Mouse (Mus musculus) v-Abl transformed pro-B cells (cell line): ENCODE data around the gene Ramp3.

Experiments
- in situ Hi-C, 2 experiments: fragments of 400-800 bp; cut with MboI; formaldehyde crosslinking; loops; one replicate each; pipeline ENCODE4 v1.15.1; 2025; ENCODE audit not compliant: unreplicated experiment in 2 of 2

Ramp3 gene

DNA sequence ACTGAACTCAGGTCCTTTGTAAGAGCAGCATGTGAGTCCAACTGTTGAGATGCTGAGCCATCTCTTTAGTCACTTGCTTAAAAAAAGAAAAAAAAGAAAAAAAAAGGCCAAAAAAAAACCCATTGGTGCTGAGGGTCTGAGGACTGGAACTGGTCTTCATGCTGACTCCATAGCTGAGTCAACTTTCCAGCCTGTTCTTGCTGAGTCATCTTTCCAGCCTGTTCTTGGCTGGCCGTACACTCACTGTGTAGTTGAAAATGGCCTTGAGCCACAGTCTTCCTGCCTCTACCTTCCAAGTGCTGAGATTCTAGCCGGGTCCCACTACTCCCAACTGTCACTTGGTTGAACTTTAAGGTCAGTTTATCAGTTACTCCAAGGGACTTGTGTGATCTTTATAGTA lies 8.3 kb downstream of the Ramp3 start:
- in situ Hi-C loops = loop anchor here (10.0 to 25.0 kb wide), 2 partner anchors 98 to 1571 kb away; no protein-coding TSS in a partner anchor

DNA sequence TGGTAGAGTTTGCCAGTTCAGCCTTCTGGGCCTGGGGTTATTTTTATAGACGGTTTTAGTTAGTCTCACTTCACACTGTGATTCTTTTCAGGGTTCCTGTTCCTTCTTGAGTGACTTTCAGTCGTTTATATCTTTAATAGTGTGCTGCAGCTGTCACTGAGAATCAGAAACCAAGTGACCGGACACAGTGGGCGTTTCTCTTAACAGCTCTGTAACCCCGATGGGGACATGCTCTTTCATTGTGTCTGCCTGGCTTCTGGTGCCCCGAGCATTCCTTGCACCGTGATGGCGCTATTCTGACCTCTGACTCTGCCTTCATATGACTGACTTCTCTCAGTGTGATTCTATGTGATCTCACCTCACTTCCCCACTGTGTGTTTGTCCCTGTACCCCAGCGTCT lies 10.7 kb downstream of the Ramp3 start:
- in situ Hi-C loops = loop anchor here (10.0 to 25.0 kb wide), 2 partner anchors 96 to 1568 kb away; no protein-coding TSS in a partner anchor

DNA sequence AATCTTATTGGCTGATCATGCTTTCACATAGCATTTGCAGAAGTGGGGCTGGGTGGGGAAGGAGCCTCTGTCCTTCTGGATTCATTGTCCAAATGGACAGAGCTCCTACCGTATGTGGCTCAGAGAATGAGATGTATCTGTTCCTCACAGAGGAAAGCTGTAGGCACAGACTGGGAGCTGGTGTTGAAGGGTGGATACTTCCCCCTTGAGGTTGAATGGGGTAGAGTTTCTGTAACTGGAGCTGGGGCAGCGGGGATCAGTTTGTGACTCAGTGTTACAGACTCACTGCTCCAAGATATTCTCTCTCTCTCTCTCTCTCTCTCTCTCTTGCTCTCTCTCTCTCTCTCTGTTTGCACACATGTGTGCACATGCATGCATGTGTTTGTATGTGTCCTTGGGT lies 11.7 kb downstream of the Ramp3 start:
- in situ Hi-C loops = loop anchor here (25.0 kb wide), 1 partner anchor 1567 kb away; no protein-coding TSS in a partner anchor

DNA sequence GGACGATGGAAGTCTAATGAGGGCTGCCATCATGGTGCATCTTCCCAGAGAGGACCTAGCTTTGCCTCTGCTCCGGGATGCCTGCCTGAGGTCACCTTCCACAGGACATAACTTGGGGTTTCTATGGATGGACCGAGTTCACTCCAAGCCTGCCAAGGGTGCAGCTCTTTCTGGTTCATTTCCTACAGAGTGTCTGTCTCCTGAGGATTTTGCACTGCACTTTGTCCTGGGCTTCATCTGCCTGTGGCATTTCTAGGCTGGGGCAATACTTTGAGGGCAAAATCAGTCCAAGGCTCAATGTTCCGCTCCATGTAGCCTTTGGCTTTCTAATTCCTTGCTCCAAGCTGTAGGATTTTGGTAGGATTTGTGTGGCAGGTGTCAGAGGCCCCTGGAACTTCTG lies 12.5 kb downstream of the Ramp3 start:
- in situ Hi-C loops = loop anchor here (25.0 kb wide), 1 partner anchor 1566 kb away; no protein-coding TSS in a partner anchor

DNA sequence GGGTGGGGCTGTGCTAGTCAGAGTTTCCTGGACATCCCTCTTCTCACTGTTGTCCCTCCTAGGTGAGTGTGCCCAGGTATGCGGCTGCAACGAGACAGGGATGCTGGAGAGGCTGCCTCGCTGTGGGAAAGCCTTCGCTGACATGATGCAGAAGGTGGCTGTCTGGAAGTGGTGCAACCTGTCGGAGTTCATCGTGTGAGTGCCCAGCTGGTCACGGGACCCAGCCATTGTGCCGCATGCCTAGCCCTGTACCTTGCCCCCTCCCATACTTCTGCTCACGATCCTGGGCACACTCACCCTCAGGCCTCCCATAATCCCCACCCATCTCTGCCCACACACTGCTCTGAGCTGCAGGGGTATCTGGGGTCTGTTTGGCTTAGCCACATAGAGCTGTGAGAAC lies 16.4 kb downstream of the Ramp3 start:
- in situ Hi-C loops = loop anchor here (25.0 kb wide), 1 partner anchor 1563 kb away; no protein-coding TSS in a partner anchor

DNA sequence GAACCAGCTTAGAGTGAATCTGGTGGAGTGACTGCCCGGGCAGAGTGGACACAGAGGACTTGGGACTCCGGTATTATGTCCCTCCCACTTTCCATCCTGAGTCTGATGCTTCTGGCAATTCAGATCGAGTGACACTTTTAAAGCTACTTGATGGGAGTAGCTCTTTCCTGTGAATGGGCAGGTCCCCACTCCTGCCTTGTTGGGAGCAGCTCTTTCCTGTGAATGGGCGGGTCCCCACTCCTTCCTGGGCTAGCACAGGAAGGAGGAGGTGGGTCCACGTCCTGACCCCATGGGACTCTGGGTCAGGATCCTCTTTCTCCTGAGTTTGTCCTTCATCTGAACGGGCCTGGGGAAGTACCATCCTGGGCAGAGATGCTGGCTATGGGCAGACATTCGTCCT lies 17.1 kb downstream of the Ramp3 start:
- in situ Hi-C loops = no loop called here

DNA sequence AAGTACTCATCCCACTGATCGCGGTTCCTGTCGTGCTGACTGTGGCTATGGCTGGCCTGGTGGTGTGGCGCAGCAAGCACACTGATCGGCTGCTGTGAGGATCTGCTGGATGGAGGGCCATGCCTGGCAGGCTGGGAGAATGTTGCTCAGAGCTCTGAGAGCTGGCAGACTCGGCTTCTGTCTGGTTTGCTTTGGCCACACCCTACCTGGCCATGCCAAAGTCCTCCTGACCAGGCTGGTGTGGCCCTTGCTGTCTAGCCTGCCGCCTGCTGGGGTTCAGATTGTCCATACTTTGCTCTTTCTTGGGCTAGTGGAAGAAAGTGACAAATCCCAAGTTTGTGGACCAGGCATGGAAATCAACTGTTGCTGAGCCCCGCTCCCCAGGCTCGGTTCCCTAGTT lies 18.3 kb downstream of the Ramp3 start:
- in situ Hi-C loops = no loop called here

DNA sequence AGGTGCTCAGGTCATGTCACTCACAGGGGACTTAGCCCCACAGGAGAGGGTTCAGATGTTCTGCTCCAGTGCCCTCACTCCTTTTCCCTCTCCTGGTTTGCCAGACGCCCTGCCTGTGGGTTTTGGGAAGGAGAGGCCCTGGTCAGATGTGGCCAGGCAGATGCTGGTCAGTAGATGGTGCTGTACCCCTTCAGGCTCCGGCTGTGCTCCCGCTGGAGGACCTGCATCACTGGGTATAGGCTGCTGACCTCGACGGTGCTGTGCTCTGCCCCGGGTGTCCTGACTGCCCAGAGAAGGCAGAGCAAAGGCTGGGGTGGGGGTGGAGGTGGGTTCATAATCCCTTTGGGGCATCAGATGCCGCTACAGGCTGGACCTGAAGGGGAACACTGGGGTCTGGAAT lies 19.2 kb downstream of the Ramp3 start:
- in situ Hi-C loops = no loop called here

DNA sequence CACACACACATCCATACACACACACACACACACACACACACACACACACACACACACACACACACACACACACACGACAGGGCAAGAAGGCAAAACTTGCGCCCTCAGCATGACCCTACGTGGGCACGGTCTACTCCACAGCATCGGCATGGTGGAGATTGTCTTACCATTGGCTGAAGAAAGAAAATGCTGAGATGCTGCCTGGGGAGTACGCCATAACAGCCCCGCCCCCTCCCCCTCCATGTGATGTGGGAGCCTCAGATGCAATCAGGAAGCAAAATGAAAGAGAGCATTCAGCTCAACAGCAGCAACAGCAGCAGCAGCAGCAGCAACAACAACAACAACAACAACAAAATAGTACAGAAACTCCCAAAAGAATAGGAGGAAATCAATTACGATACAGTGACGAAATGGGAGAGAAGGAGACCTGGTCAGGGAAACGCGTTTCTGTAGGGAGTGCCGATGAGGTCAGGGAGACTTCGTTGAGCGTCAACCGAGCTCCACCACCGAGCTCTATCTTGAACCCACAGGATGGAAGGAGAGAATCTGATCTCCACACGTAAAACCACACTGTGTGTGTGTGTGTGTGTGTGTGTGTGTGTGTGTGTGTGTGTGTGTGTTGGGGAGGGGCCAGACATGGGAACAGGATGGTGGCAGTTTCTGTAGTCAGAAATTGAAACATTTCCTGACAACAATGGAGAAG lies 21.5 kb downstream of the Ramp3 start:
- in situ Hi-C loops = no loop called here

DNA sequence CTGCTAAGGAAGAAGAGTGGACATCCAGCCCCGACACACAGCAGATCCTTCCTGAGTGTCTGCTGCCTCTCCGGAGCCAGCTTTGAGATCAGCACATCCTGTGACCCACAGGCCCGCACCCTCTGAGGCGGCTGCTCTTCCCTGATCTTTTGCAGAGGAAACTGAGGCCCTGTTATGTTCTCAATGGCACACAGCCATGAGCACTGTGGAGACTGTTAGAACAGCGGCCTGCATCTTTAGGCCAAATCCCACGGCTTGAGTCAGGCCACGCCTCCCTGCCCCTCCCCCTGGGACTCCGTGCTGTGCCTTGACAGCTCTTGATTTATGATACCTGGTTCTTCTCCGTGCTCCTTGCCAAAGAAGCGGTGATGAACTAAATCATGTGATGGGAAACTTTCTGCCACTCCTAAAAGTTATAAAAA lies 22.1 kb downstream of the Ramp3 start:
- in situ Hi-C loops = no loop called here

DNA sequence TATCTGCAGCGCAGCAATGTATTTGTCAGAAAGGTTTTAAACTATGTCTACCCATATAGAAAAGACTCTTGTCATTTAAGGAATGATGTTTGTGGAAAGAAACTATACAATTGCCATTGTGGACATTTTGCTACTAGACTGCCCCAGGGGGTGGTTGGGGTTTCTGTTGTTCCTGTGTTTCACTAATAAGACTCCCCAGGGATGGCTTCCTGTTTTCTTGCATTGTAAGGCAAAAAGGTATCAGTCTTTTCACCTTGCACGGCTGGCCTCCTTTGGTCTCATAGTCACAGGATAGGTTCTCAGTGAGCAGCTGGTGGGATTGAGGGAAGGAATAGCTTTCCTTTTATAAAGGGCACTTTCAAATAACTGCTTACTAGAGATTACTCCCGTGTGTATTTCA lies 26.4 kb downstream of the Ramp3 start:
- in situ Hi-C loops = no loop called here

DNA sequence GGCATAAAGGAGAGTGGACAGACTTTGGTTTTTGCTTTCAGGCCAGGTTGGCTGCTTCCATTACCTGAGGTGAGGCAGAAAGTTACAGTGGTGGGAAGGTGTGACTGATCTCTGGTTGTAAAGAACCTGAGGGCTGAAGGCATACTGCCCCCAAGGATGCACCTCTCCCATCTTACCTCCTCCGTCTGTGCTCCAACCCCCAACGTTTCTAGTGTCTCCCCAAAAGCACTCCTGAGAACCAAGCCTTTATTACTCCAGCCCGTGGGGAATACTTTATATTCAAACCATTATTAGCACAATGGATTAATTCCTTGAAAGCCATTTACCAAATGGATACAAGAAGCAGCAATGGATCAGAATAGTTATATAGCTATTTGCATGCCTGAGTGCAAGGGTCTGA lies 30.6 kb downstream of the Ramp3 start:
- in situ Hi-C loops = no loop called here

DNA sequence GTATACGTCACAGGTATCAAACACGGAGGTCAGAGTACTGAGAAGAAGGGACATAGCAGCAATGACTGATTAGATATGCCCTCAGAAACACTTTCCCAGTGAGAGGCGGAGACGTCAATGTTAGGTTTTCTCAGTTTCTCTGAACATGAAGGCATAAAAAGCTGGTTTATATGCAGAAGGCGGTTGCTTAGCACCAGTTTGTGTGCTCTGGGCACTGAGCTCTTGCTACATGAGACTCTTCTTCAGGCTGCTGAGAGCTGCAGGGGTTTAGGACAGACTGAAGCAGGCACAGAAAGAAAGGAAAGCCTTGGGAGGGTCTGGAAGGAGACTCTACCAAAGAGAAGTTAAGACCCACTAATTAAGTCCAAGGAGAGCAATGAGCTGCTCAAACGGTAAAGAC lies 34.0 kb downstream of the Ramp3 start:
- in situ Hi-C loops = no loop called here

DNA sequence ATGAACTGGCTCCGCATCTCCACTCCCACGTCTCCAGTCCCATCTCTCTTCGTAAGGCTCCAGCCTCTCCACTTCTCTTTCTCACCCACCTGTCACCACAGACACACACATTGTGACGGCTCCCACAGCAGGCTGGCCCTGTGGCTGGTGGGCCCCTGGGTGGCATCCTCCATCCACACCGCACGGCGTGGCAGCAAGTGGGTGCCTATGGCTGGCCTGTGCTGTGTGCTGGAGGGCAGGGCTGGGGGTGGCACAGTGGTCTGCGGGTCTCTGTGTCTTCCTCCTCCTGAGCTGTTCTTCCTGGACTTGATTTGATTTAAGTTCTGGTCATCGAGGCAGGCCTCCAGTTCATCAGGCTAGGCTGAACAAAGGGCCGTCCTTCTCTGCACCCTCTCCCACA lies 35.8 kb downstream of the Ramp3 start:
- in situ Hi-C loops = no loop called here

DNA sequence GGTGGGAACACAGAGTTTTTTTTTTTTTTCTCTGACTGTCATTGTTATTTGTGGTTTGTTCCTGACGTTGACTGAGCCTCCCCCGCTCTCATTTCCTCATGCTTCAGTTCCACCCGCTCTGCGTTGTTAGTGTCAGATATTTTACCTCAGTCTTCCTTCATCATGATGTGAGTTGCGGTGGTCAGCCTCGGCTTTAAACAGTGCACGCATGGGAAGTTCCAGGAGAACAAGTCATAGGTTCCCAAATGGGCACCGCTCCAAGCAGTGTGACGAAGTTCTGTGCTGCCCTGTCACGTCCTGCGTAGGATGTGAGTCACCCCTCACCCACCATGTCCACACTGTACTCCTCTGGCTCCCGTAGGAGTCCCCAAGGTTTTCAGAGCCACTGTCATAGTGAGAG lies 36.9 kb downstream of the Ramp3 start:
- in situ Hi-C loops = no loop called here

DNA sequence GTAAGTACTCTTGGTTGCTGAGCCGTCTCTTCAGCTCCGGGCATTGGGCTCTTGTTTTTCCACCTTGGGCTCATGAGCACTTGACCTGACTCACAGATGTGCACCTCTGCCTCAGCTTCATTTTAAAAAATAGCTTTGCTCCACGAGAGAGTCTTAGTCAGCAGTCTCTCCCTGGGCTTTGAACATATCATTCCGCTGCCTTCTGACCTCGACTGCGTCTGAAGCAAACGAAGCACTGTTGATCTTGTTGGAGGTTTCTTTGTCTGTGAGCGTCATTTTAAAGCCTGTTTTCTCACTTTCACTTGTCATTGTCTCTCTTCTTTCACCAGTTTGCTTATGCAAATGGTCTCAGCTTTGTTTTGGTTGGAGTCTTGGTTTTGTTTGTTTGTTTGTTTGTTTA lies 38.2 kb downstream of the Ramp3 start:
- in situ Hi-C loops = no loop called here

DNA sequence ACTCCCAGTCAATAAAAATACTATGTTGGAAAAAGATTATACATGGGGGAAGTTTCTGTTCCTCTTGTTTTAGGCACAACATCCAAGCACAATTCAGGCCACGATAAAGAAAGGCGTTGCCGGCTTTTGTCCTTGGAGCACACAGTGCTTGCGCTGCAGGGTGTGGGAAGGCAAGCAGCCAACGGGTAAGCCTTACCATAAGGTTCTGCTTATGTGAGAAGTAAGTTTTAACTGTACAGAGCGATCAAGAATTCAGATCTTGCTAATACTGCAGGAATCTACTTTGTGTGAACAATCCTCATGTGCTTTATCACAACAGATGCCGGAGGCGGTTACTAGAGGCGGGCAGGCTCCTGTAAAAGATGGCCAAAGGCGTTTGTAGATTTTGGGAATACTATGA lies 39.4 kb downstream of the Ramp3 start:
- in situ Hi-C loops = no loop called here

DNA sequence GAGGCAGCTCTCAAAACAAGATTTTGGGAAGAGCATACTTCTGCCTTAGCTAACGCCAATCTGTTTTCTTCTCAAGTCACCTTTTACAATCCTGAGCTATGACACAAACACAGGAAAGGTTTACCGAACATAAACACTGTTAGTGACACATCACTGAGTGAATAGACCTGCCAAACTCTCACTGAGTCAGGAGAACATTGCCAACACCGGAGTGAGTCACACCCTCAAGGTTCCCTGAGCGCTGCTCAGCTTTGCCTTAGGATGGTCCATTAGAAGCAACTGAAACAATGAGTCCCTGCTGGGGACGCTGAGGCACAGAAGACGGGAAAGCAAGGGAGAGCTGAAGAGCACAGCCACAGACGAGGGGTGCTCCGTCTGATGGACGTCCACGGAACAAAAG lies 40.0 kb downstream of the Ramp3 start:
- in situ Hi-C loops = no loop called here

DNA sequence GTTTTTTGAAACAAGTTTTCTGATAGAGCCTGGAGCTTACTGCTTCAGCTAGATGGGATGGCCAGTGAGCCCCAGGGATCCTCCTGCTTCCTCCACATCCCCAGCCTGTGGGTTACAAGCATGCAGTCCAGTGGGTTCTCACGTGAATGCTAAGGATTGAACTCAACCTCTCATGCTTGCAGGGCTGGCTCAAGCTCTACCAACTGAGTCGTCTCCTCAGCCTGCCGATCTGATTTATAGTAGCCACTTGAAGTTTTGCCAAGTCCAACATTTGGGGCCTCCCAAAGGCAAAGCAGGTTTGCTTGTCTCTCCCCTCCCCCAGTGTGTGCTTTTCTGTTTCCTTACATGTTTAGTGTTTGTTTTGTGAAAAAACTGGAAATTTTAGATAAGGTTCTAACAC lies 43.9 kb downstream of the Ramp3 start:
- in situ Hi-C loops = no loop called here

DNA sequence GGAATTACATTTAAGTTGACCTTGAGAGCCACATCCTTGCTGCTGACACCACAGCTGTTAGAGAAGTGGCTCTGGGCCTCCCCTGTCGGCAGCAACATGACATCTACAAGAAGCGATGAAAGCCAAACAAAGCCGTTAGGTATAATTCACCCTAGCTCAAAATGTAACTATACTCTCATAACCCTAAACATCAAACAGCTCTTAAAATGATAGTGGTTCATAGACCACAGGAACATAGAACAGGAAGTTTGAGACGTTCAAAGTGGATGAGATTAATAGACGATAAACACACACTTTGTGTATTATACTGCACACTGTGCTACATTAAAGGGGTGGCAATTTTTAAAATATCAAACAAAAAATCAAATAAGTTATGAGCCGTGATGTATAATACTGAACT lies 46.5 kb downstream of the Ramp3 start:
- in situ Hi-C loops = no loop called here

DNA sequence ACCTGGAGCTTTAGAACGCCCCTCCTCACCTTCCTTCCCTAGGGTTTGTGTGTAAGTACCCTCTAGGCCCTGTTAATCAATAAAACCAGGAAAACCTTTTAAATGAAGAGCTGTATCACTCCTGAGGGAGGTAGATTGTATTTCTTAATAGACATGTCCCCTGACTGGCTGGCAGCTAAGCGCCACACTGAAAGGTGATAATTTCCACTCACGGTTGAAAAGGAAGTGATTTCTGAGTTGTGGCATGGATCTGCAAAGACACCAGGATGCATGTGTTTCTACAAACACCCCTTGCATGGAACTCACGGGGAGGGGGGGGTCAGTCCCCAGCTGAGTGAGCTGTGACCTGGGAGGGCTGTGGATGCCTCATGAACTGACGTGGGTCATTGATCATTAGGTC lies 47.2 kb downstream of the Ramp3 start:
- in situ Hi-C loops = no loop called here

DNA sequence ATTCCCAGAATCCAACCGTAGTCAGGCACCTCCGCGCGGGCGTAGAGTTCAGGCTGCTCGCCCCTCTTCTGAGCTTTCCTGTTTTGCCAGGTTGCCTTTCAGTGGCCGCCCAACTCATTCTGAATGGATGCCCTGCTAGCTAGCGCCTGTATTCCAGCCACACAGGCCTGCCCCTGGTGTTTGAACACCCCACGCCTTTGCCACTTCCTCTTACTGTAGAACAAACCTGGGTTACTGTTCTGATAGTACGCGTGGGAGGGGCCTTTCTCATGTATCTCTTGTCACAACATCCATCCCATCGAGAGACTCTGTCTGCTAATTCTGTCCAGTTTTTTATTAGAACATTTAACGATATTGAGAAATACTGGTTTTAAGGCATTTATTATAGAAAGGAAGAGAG lies 48.5 kb downstream of the Ramp3 start:
- in situ Hi-C loops = no loop called here

DNA sequence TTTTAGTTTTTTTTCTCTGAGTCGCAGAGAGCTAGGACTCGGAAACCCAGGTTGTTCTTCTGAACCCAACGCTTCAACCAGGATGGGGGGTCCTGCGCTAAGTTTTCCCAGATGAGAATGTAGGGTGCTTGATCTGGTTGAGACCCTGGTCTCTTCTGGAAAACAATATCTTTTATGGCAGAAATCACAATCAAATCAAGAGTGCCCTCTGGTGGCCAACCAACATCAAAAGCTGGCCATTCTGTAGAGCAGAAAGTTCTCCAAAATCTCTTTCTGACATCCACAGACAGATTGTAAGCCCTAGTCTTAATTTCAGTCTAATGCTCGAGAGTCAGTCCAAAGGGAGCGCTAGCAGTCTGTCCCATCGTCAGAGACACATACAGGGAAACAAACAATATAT lies 50.1 kb downstream of the Ramp3 start:
- in situ Hi-C loops = no loop called here
